Mouse (Mus musculus) retina, adult 2 months (tissue): ENCODE results near the gene Rnf141.

Experiments used
- DNase-seq: peaks from one replicate; pipeline ENCODE4 v3.0.0-alpha.2; 2012; ENCODE audit warnings: low read depth, low spot score

The Rnf141 gene

GRCm38 (mm10) chr7:110796367-110797051, 47.7 kb downstream of the Rnf141 start:
- no peak for DNase-seq

DNA sequence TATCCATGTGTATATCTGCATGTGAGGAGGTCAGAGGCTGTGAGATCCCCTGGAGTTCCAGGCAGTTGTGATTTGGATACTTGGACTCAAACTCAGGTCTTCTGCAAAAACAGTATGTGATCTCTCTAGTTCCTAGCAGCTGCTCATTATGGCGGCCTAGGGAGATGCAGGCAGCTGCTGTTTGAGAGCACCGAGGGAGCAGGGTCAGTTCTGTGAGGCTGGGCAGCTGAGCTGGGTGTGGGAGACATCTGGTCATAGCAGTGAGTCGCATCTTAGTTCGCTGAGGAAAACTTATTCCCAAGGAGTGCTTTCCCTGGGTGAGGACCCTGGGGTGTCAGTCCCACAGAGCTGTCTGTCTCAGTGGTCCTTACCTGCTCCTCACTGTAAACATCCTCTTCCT, 49.5 kb downstream of the Rnf141 start:
- no peak for DNase-seq

GRCm38 (mm10) chr7:110792834-110793233, 51.4 kb downstream of the Rnf141 start:
- no peak for DNase-seq

DNA sequence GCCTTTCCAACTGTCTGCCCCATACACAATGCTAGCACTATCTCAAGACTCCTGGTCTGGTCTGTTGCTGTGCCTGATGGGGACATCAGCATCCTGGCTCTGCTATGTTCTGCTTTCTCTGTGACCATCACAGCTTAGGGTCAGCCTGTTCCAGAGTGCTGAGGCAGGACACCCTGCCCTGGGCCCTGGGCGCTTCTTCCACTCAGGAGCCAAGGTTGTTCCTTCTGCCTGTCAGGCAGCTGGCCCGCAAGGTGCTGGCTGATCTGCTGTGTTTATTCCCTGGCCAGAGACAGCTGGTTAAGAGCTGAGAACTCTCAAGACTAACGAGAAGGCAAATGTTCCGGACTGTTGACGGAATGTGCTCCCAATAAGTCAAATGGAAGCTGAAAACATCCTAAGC, 52.1 kb downstream of the Rnf141 start:
- DNase-seq, result no peak

DNA sequence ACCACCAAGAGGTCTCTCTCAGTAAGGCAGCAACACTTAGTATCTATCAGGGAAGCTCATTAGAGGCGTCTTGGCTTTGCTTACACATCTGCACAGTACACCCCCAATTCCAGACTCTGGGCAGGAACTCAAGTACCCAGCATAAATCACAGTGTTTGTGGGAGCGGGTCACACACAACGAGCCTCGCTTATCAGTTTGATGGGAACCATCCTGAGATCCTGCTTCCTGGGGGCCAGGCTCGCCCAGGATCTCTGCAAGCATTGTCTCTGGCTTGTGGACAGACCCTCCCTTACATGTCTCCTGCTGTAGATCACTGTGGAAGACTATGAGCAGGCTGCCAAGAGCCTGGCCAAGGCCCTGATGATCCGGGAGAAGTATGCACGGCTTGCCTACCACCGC, 53.4 kb downstream of the Rnf141 start:
- DNase-seq, result no peak

- no peak for DNase-seq
These were observed 56.9 kb downstream of the Rnf141 start for GRCm38 (mm10) chr7:110787310-110787709.

- DNase-seq, result no peak
These were observed 58.5 kb downstream of the Rnf141 start for GRCm38 (mm10) chr7:110785741-110786146.

- no peak for DNase-seq
These were observed 59.3 kb downstream of the Rnf141 start for GRCm38 (mm10) chr7:110784965-110785364.

GRCm38 (mm10) chr7:110782845-110783478, 61.3 kb downstream of the Rnf141 start:
- no peak for DNase-seq

GRCm38 (mm10) chr7:110782135-110782534, 62.1 kb downstream of the Rnf141 start:
- DNase-seq, result no peak

DNA sequence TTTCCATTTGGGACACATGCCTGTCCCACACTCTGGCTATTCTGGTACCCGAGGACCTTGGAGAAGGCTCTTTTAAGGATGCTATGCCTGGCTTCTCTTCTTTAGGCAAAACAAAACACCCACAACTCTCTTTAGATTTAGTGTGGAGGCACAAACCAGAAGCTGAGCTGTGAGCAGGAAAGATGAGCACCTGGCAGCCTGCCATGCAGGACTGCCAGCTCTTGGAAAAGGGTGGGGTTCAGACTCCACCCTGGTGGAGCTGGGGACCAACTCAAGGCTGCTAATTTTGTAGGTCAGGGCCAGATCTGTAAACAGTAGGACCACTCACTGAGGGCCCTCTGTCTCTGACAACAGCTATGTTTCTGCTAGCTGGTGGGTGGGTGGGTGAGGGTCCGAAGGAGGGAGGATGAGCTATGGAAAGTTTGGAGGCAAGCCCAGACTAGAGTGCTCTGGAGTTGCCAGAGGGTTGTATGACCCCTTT, 63.0 kb downstream of the Rnf141 start:
- no peak for DNase-seq

DNA sequence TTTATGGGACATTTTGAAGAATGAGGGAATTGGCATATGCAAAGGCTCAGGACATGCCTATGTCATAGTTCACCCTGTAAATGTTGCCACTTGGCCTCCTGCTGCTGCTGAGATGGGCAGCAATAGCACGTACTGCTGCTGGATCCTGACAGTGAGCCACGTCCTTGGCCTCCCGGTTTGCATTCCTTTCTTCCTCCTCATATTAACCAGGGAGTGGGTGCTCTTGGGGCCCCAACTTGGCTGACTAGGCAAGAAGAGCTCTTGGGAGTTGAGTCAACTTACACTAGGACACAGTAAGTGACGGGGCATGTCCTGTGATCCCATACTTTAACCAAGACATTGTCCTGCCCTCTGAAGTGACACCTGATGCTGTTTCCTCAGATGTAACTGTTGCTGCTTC, 63.7 kb downstream of the Rnf141 start:
- DNase-seq, result no peak

GRCm38 (mm10) chr7:110779605-110780111, 64.6 kb downstream of the Rnf141 start:
- no peak for DNase-seq

- no peak for DNase-seq
These were observed 65.3 kb downstream of the Rnf141 start for GRCm38 (mm10) chr7:110778933-110779332.

- DNase-seq, result no peak
These were observed 66.9 kb downstream of the Rnf141 start for GRCm38 (mm10) chr7:110777146-110778001.

- DNase-seq, result no peak
These were observed 69.6 kb downstream of the Rnf141 start for GRCm38 (mm10) chr7:110774674-110775073.

DNA sequence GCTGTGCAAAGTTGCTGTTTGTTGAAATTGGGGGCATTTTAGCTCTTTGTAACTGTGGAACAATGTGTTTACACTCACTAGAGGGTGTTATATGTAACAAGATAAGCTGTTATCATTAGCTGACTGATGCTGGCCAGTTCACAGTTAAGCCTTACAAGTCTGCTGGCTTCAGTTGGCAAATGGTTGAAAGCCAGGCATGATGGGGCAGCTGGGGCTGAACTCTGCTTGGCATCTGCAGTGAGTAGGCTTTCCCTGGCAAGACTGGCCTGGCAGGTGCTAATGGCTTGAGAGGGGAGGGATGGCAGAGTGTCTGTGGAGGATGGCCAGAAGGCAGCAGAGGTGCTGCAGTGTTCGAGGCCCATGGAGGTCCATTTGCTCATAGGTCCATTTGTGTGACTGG, 70.2 kb downstream of the Rnf141 start:
- no peak for DNase-seq

GRCm38 (mm10) chr7:110773204-110774002, 70.9 kb downstream of the Rnf141 start:
- DNase-seq, result no peak

- no peak for DNase-seq
These were observed 71.9 kb downstream of the Rnf141 start for GRCm38 (mm10) chr7:110772343-110772742.

DNA sequence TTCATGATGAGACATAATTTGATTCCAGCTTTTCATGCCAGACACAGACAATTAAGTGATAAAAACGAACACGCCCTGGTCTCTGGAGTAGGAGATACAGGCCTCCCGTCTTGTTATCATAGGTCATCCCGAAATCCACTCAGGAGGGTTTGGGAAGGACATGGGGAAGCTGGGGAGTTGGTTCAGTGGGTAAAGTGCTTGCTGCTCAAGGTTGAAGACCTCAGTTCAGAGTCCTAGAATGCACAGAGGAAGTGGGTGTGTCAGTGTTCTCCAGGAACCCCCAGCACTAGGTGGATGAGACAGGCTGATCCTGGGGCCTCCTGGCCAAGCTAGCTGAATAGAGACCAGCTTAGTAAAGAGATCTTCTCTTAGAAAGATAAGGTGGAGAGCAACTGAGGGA, 73.3 kb downstream of the Rnf141 start:
- DNase-seq, result no peak

DNA sequence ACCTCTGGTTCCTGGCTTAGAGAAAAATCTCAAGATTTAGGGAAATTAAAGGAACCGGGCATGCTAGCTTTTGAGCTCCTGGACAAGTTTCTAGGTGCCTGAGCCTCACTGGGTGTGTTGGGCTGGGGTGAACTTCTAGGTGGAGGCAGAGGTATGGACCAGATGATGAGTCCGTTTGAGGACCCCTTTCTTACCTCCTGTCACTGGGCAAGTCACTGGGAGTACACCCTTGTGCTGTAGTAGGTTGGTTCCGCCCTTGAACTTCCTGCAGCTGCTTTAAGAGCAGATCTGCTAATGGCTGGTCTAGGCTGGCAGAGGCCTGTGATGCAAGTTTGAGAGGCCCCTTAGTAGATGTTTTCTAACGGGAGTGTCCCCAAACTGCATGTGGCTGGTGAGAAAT, 75.2 kb downstream of the Rnf141 start:
- no peak for DNase-seq
